Mouse (Mus musculus) heart, adult 18-20 months (tissue): ENCODE measurements around the gene Gadl1. TPM values are rescaled to one million over a fixed set of nuclear protein-coding genes. Genes with fewer than 3 reads are reported as not detected.
A peak's percentile ranks its signal among the peaks of the same experiment; 100 is the strongest.

Source experiments
- DNase-seq, 2 experiments: peaks; one replicate each; pipeline ENCODE4 v3.0.0; 2021 to 2022; ENCODE audit warnings: mixed read lengths in 1 of 2
- total RNA-seq, 2 experiments: library from RNA; stranded (reverse); gene quantifications; 2 replicates each; pipeline ENCODE4 v1.2.3; 2021

Gadl1 gene
- total RNA-seq, 2 experiments from 2014 or later, result not detected

GRCm38 (mm10) chr9:115937915-115938314 lies 28.7 kb downstream of the Gadl1 start:
- DNase-seq, result no peak

DNA sequence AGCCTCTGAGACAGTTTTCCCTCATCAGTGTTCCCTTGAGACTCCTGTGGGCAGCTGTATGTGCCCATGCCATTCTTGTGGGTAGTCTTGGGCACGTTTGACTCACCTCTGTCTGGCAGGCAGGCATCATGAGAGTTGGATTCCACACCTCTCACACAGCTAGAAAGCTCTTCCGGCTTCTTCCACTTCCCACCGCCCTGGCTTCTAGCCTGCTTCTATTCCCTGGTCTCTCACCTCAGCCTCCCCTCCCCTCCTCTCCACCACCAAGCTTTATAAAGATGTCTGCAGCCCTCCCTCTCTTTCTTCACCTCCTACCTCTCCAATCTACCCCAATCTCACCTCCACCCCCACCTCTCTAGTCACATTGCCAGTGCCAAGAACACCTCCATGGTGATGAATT lies 30.2 kb downstream of the Gadl1 start:
- no peak for DNase-seq

- peak; percentile 6 for DNase-seq
Observed at GRCm38 (mm10) chr9:115941171-115941570, 31.9 kb downstream of the Gadl1 start.

GRCm38 (mm10) chr9:115942486-115942885 lies 33.2 kb downstream of the Gadl1 start:
- no peak for DNase-seq

GRCm38 (mm10) chr9:115942989-115943388 lies 33.7 kb downstream of the Gadl1 start:
- no peak for DNase-seq

DNA sequence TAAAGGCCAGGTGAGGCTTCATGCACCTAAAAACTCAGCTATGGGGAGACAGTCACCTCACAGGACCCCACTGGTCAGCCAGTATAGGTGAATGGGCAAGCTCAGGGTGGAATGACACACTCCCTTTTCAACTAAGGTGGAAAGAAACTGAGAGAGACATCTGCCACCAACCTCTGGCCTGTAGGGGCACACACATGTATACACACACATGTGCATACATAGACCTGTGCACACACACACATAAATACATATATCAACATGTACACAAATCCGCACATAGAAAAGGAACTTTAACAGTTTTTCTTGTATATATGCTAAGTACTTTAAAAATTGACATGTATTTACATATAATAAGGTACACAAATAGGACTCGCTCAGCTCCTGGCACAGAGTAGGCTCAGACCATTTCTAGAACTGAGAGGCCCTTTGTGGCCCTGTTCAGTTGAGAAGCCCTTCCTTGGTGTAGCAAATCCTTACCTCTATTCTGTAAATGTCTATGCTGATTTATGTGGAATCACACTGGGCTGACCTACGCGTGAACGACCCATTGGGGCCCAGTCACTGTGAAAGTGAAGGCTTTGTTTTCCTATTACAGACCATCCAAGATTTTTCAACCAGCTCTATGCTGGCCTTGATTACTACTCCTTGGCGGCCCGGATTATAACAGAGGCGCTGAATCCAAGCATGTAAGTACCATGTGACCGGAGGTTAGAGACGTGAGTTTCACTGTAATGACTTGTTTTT lies 34.5 kb downstream of the Gadl1 start:
- no peak for DNase-seq

DNA sequence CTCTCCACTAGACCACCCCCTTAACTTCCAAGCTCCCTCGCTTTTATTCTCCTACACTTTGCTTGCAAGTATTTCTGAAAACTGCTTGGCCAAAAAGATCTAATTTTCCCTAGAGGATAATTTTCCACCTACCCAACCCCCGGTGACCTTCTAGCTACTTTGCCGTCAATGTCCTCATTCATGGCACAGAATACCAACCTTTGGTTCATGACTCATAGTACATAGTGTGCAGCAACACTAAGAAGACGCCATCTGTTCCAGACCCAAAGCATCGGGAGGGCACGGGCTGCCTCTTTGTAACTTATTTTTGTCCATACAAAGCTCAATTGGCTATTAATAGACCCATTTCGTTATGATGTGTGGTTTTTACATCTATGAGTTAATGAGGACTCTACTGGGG lies 55.8 kb downstream of the Gadl1 start:
- no peak for DNase-seq

DNA sequence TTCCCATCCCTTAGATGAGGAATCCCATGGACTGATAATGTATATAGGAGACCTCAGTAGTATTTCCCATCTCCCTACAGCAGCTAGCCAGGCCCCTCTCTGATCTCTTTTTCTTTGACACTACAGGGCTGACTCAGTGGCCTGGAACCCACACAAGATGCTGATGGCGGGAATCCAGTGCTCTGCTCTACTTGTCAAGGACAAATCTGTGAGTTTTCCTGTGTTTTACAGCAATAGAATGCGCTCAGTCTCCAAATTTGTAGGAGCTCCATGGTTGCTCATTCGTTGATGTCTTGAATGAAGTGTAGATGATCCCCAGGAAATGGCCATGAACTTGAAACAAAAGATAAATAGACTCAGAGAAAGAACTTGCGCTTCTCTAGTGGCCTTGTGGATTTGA lies 56.9 kb downstream of the Gadl1 start:
- DNase-seq, result no peak

- DNase-seq, result no peak
Observed at GRCm38 (mm10) chr9:115966746-115967145, 57.5 kb downstream of the Gadl1 start.

GRCm38 (mm10) chr9:115967638-115968037 lies 58.4 kb downstream of the Gadl1 start:
- no peak for DNase-seq

GRCm38 (mm10) chr9:115976901-115977300 lies 67.6 kb downstream of the Gadl1 start:
- DNase-seq, result no peak

GRCm38 (mm10) chr9:115977598-115978240 lies 68.5 kb downstream of the Gadl1 start:
- DNase-seq, result no peak

DNA sequence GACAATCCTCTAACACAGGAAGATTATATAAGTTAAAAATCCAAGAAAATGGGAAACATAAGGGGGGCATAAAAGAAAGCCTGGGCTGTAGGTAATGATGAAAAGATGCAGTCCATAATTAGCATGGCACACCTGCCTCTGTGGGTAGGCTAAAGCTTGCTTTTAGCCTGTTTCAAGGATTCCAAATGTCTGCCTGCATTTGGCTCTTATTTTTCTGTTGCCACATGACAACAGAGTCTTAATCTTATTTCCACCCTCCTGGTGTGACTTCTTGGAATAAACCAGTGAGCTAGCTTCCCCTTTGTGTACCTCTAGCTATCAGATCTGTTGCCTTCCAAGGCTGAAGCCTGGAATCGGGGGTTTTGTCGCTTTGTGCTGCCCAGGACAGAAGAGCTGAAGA lies 69.2 kb downstream of the Gadl1 start:
- no peak for DNase-seq

- no peak for DNase-seq
Observed at GRCm38 (mm10) chr9:115990661-115991060, 81.4 kb downstream of the Gadl1 start.

GRCm38 (mm10) chr9:115994772-115995171 lies 85.5 kb downstream of the Gadl1 start:
- peak; percentile 52 to 60 for DNase-seq

- DNase-seq, result no peak
Observed at GRCm38 (mm10) chr9:115995856-115996560, 86.8 kb downstream of the Gadl1 start.

- peak; percentile 20 to 28 for DNase-seq
Observed at GRCm38 (mm10) chr9:115998383-115998782, 89.1 kb downstream of the Gadl1 start.

- no peak for DNase-seq
Observed at GRCm38 (mm10) chr9:115999361-115999990, 90.2 kb downstream of the Gadl1 start.

- DNase-seq, result no peak
Observed at GRCm38 (mm10) chr9:116013911-116014310, 104.7 kb downstream of the Gadl1 start.

- DNase-seq, result no peak
Observed at GRCm38 (mm10) chr9:116016221-116016620, 107.0 kb downstream of the Gadl1 start.

- no peak for DNase-seq
Observed at GRCm38 (mm10) chr9:116017091-116017490, 107.8 kb downstream of the Gadl1 start.

- DNase-seq, result no peak
Observed at GRCm38 (mm10) chr9:116018586-116018985, 109.3 kb downstream of the Gadl1 start.

DNA sequence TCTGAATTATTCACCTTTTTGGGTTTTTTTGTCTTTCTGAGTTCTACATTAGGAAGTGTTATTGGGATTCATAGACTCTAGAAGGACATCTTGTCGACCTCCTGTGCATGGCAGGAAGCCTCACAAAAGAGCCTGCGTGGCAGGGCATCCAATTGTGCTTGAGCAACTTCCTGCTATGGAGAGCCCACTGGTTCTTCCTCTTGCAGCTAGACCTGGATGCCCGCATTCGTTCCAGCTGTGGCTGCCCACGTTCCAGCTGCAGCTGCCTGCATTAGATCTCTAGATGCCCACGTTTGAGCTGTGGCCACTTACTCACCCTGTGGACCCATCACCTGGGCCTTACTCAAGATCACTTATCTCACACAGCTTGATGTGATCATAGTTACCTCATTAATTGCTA lies 116.1 kb downstream of the Gadl1 start:
- DNase-seq, result no peak
